Mouse (Mus musculus): ENCODE measurements around the gene Nos1ap. TPM values are rescaled to one million over a fixed set of nuclear protein-coding genes. Genes with fewer than 3 reads are reported as not detected.
A peak's percentile ranks its signal among the peaks of the same experiment; 100 is the strongest.

Gene Nos1ap
- polyA plus RNA-seq, 1 experiment from 2014 or later = 26.9 TPM

- no peaks in the 10 kb centered on the region for H3K36me3 ChIP-seq (ENCODE audit: control insufficient read depth, insufficient read depth)
- peak; percentile 99 for ATAC-seq
Measured at GRCm38 (mm10) chr1:170612968-170613872, 23.6 kb upstream of the Nos1ap start.

GRCm38 (mm10) chr1:170611631-170612030, 22.0 kb upstream of the Nos1ap start:
- 93% methylated on average over 3 of the region's 3 CpGs for WGBS
- H3K9ac ChIP-seq (replicated peaks; ENCODE audit: low read depth, low read length) = no peak overlapping the region
- no peak overlapping the region for H3K4me2 ChIP-seq (ENCODE audit: low read length)
- no peaks in the 10 kb centered on the region for H3K4me1 ChIP-seq (replicated peaks; ENCODE audit: control insufficient read depth, insufficient read depth, low read length)
- H3K4me3 ChIP-seq (replicated peaks; ENCODE audit: low read length) = no peak overlapping the region
- no peaks in the 10 kb centered on the region for H3K27me3 ChIP-seq (replicated peaks; ENCODE audit: control insufficient read depth, insufficient read depth, low read length)
- no peak for ATAC-seq
- H3K27ac ChIP-seq (ENCODE audit: low read length) = no peak overlapping the region
- H3K9me3 ChIP-seq (ENCODE audit: control insufficient read depth, low read length) = no peaks in the 10 kb centered on the region
- no peaks in the 10 kb centered on the region for H3K36me3 ChIP-seq (ENCODE audit: control insufficient read depth, insufficient read depth)

More at GRCm38 (mm10) chr1:170612968-170613872, 23.6 kb upstream of the Nos1ap start:
- no peak overlapping the region for H3K27ac ChIP-seq (ENCODE audit: low read length)
- H3K4me1 ChIP-seq (replicated peaks; ENCODE audit: control insufficient read depth, insufficient read depth, low read length) = no peaks in the 10 kb centered on the region
- H3K4me2 ChIP-seq (ENCODE audit: low read length) = no peak overlapping the region
- H3K27me3 ChIP-seq (replicated peaks; ENCODE audit: control insufficient read depth, insufficient read depth, low read length) = no peaks in the 10 kb centered on the region
- 58% methylated on average over 18 of the region's 18 CpGs for WGBS
- no peak overlapping the region for H3K4me3 ChIP-seq (replicated peaks; ENCODE audit: low read length)
- no peak overlapping the region for H3K9ac ChIP-seq (replicated peaks; ENCODE audit: low read depth, low read length)
- no peaks in the 10 kb centered on the region for H3K9me3 ChIP-seq (ENCODE audit: control insufficient read depth, low read length)

- H3K27ac ChIP-seq (ENCODE audit: low read length) = no peak overlapping the region
- H3K9me3 ChIP-seq (ENCODE audit: control insufficient read depth, low read length) = no peaks in the 10 kb centered on the region
- no peaks in the 10 kb centered on the region for H3K36me3 ChIP-seq (ENCODE audit: control insufficient read depth, insufficient read depth)
- WGBS = 84% methylated on average over 3 of the region's 3 CpGs
- no peaks in the 10 kb centered on the region for H3K27me3 ChIP-seq (replicated peaks; ENCODE audit: control insufficient read depth, insufficient read depth, low read length)
- 0 out of 2 replicates have a peak, but pooled peaks cover under 1% of the 10 kb centered on the region for H3K4me1 ChIP-seq (replicated peaks; ENCODE audit: control insufficient read depth, insufficient read depth, low read length)
- H3K9ac ChIP-seq (replicated peaks; ENCODE audit: low read depth, low read length) = no peak overlapping the region
- H3K4me3 ChIP-seq (replicated peaks; ENCODE audit: low read length) = no peak overlapping the region
- no peak overlapping the region for H3K4me2 ChIP-seq (ENCODE audit: low read length)
- no peak for ATAC-seq
Measured at GRCm38 (mm10) chr1:170610695-170611094, 21.0 kb upstream of the Nos1ap start.

- no peak overlapping the region for H3K9ac ChIP-seq (replicated peaks; ENCODE audit: low read depth, low read length)
- H3K36me3 ChIP-seq (ENCODE audit: control insufficient read depth, insufficient read depth) = no peaks in the 10 kb centered on the region
Measured at GRCm38 (mm10) chr1:170610289-170610688, 20.6 kb upstream of the Nos1ap start.

GRCm38 (mm10) chr1:170609872-170610271, 20.2 kb upstream of the Nos1ap start:
- Histone ChIP-seq H3K9ac (replicated peaks; ENCODE audit: low read depth, low read length) (no peak overlapping the region), H3K4me1 (replicated peaks; ENCODE audit: control insufficient read depth, insufficient read depth, low read length) (0 out of 2 replicates have a peak, but pooled peaks cover 3% of the 10 kb centered on the region), H3K36me3 (ENCODE audit: control insufficient read depth, insufficient read depth) (no peaks in the 10 kb centered on the region), H3K4me2 (ENCODE audit: low read length) (no peak overlapping the region), H3K9me3 (ENCODE audit: control insufficient read depth, low read length) (no peaks in the 10 kb centered on the region), H3K4me3 (replicated peaks; ENCODE audit: low read length) (no peak overlapping the region), H3K27ac (ENCODE audit: low read length) (no peak overlapping the region), H3K27me3 (replicated peaks; ENCODE audit: control insufficient read depth, insufficient read depth, low read length) (no peaks in the 10 kb centered on the region)
- ATAC-seq = no peak
- WGBS = 89% methylated on average over 7 of the region's 7 CpGs

More at GRCm38 (mm10) chr1:170610289-170610688, 20.6 kb upstream of the Nos1ap start:
- ATAC-seq = no peak
- H3K4me3 ChIP-seq (replicated peaks; ENCODE audit: low read length) = no peak overlapping the region
- 91% methylated on average over 3 of the region's 3 CpGs for WGBS
- 0 out of 2 replicates have a peak, but pooled peaks cover 3% of the 10 kb centered on the region for H3K4me1 ChIP-seq (replicated peaks; ENCODE audit: control insufficient read depth, insufficient read depth, low read length)
- no peak overlapping the region for H3K27ac ChIP-seq (ENCODE audit: low read length)
- no peak overlapping the region for H3K4me2 ChIP-seq (ENCODE audit: low read length)
- H3K9me3 ChIP-seq (ENCODE audit: control insufficient read depth, low read length) = no peaks in the 10 kb centered on the region
- H3K27me3 ChIP-seq (replicated peaks; ENCODE audit: control insufficient read depth, insufficient read depth, low read length) = no peaks in the 10 kb centered on the region

GRCm38 (mm10) chr1:170608461-170609071, 18.9 kb upstream of the Nos1ap start:
- Histone ChIP-seq H3K27ac (ENCODE audit: low read length) (no peak overlapping the region), H3K9me3 (ENCODE audit: control insufficient read depth, low read length) (no peaks in the 10 kb centered on the region), H3K4me2 (ENCODE audit: low read length) (no peak overlapping the region), H3K9ac (replicated peaks; ENCODE audit: low read depth, low read length) (no peak overlapping the region), H3K36me3 (ENCODE audit: control insufficient read depth, insufficient read depth) (no peaks in the 10 kb centered on the region), H3K4me3 (replicated peaks; ENCODE audit: low read length) (no peak overlapping the region), H3K4me1 (replicated peaks; ENCODE audit: control insufficient read depth, insufficient read depth, low read length) (0 out of 2 replicates have a peak, but pooled peaks cover 3% of the 10 kb centered on the region), H3K27me3 (replicated peaks; ENCODE audit: control insufficient read depth, insufficient read depth, low read length) (no peaks in the 10 kb centered on the region)
- 92% methylated on average over 3 of the region's 3 CpGs for WGBS
- ATAC-seq = no peak

- WGBS = 94% methylated on average over 8 of the region's 8 CpGs
- no peaks in the 10 kb centered on the region for H3K27me3 ChIP-seq (replicated peaks; ENCODE audit: control insufficient read depth, insufficient read depth, low read length)
- H3K9ac ChIP-seq (replicated peaks; ENCODE audit: low read depth, low read length) = no peak overlapping the region
- H3K36me3 ChIP-seq (ENCODE audit: control insufficient read depth, insufficient read depth) = no peaks in the 10 kb centered on the region
- H3K27ac ChIP-seq (ENCODE audit: low read length) = no peak overlapping the region
- no peaks in the 10 kb centered on the region for H3K9me3 ChIP-seq (ENCODE audit: control insufficient read depth, low read length)
- H3K4me3 ChIP-seq (replicated peaks; ENCODE audit: low read length) = no peak overlapping the region
- ATAC-seq = no peak
- 0 out of 2 replicates have a peak, but pooled peaks cover 3% of the 10 kb centered on the region for H3K4me1 ChIP-seq (replicated peaks; ENCODE audit: control insufficient read depth, insufficient read depth, low read length)
- no peak overlapping the region for H3K4me2 ChIP-seq (ENCODE audit: low read length)
Measured at GRCm38 (mm10) chr1:170607231-170607917, 17.7 kb upstream of the Nos1ap start.

- no peak for ATAC-seq
- no peak overlapping the region for H3K4me2 ChIP-seq (ENCODE audit: low read length)
- H3K27ac ChIP-seq (ENCODE audit: low read length) = no peak overlapping the region
- 55% methylated on average over 21 of the region's 21 CpGs for WGBS
- no peak overlapping the region for H3K4me3 ChIP-seq (replicated peaks; ENCODE audit: low read length)
- H3K9me3 ChIP-seq (ENCODE audit: control insufficient read depth, low read length) = no peaks in the 10 kb centered on the region
- no peaks in the 10 kb centered on the region for H3K27me3 ChIP-seq (replicated peaks; ENCODE audit: control insufficient read depth, insufficient read depth, low read length)
- H3K9ac ChIP-seq (replicated peaks; ENCODE audit: low read depth, low read length) = no peak overlapping the region
- 0 out of 2 replicates have a peak, but pooled peaks cover 3% of the 10 kb centered on the region for H3K4me1 ChIP-seq (replicated peaks; ENCODE audit: control insufficient read depth, insufficient read depth, low read length)
- H3K36me3 ChIP-seq (ENCODE audit: control insufficient read depth, insufficient read depth) = no peaks in the 10 kb centered on the region
Measured at GRCm38 (mm10) chr1:170605228-170606001, 15.8 kb upstream of the Nos1ap start.

All from forebrain, embryonic 16.5 days (tissue).